Mouse (Mus musculus) intestine, embryonic 14.5 days (tissue): ENCODE data around the gene Ermp1. TPM values are rescaled to one million over a fixed set of nuclear protein-coding genes. Genes with fewer than 3 reads are reported as not detected.

Experiments used
- ATAC-seq: fragments of 200-750 bp; cut with Nextera tagmentation; replicated peaks from 2 replicates; pipeline ENCODE4 v1.8.0; 2017; ENCODE audit warnings: low read depth, moderate number of reproducible peaks, moderate TSS enrichment, moderate library complexity; ENCODE audit not compliant: low FRiP score, low TSS enrichment
- DNase-seq: peaks from one replicate; pipeline ENCODE4 v3.0.0-alpha.2; 2018; ENCODE audit warnings: low spot score
- H3K27ac ChIP-seq: fragments of 300-500 bp; sonication (generic); 2 replicates; pipeline ENCODE4 v1.5.1; 2014; ENCODE audit warnings: low read depth, mild to moderate bottlenecking, control low read depth
- H3K27me3 ChIP-seq: fragments of 300-500 bp; sonication (generic); replicated peaks from 2 replicates; pipeline ENCODE4 v1.6.1; 2014; ENCODE audit warnings: low read length, control low read depth; ENCODE audit not compliant: control insufficient read depth, insufficient read depth
- H3K36me3 ChIP-seq: fragments of 300-500 bp; sonication (generic); 2 replicates; pipeline ENCODE4 v1.6.1; 2014; ENCODE audit warnings: low read length, control low read depth; ENCODE audit not compliant: control insufficient read depth, insufficient read depth
- H3K4me1 ChIP-seq: fragments of 300-500 bp; sonication (generic); replicated peaks from 2 replicates; pipeline ENCODE4 v1.6.1; 2014; ENCODE audit warnings: low read length, control low read depth, mixed read lengths; ENCODE audit not compliant: control insufficient read depth, insufficient read depth
- H3K4me2 ChIP-seq: fragments of 300-500 bp; sonication (generic); 2 replicates; pipeline ENCODE4 v1.6.1; 2014; ENCODE audit warnings: low read length
- H3K4me3 ChIP-seq: fragments of 300-500 bp; sonication (generic); 2 replicates; pipeline ENCODE4 v1.5.1; 2014; ENCODE audit warnings: low read depth, low read length, control low read depth, mixed read lengths
- H3K9ac ChIP-seq: fragments of 300-500 bp; sonication (generic); 2 replicates; pipeline ENCODE4 v1.6.1; 2014; ENCODE audit warnings: mild to moderate bottlenecking, low read length
- H3K9me3 ChIP-seq: fragments of 300-500 bp; sonication (generic); 2 replicates; pipeline ENCODE4 v1.6.1; 2016; ENCODE audit warnings: low read length, control low read depth; ENCODE audit not compliant: control insufficient read depth
- WGBS: fragments of 180-500 bp; shearing (Covaris S2); extraction: QIAGEN DNeasy Blood & Tissue Kit; methylation state at CpG from one replicate; pipeline ENCODE4 v1.1.7; 2014; 5-methylcytosine and 5-hydroxymethylcytosine counted together
- polyA plus RNA-seq: library from polyadenylated mRNA; unstranded; fragments of >200 nt; fragmentation: Nextera tagmentation; extraction: Ambion mirVana; gene quantifications from 2 replicates; pipeline ENCODE4 v1.2.1, GENCODE M21; 2014

The Ermp1 gene
- polyA plus RNA-seq, 1 experiment from 2014 or later: 8.9 TPM

GRCm38 (mm10) chr19:29666965-29667594, 18.9 kb upstream of the Ermp1 start:
- H3K4me3 ChIP-seq: no peak overlapping the region
- ATAC-seq (no peak), DNase-seq (no peak)
- no peaks in the 10 kb centered on the region for H3K4me1 ChIP-seq
- H3K4me2 ChIP-seq: no peak overlapping the region
- H3K27ac ChIP-seq: no peak overlapping the region
- no peaks in the 10 kb centered on the region for H3K36me3 ChIP-seq
- H3K9ac ChIP-seq: no peak overlapping the region
- H3K9me3 ChIP-seq: no peaks in the 10 kb centered on the region
- H3K27me3 ChIP-seq: no peaks in the 10 kb centered on the region
- 62% methylated on average over 5 of the region's 5 CpGs for WGBS

GRCm38 (mm10) chr19:29666164-29666563, 17.9 kb upstream of the Ermp1 start:
- 75% methylated on average over 4 of the region's 4 CpGs for WGBS
- no peak for DNase-seq
- Histone ChIP-seq H3K27ac (no peak overlapping the region), H3K4me1 (no peaks in the 10 kb centered on the region), H3K9me3 (no peaks in the 10 kb centered on the region), H3K27me3 (no peaks in the 10 kb centered on the region), H3K9ac (no peak overlapping the region), H3K4me3 (no peak overlapping the region), H3K4me2 (no peak overlapping the region), H3K36me3 (no peaks in the 10 kb centered on the region)
- no peak for ATAC-seq

GRCm38 (mm10) chr19:29664934-29665333, 16.7 kb upstream of the Ermp1 start:
- Histone ChIP-seq H3K36me3 (no peaks in the 10 kb centered on the region), H3K27me3 (no peaks in the 10 kb centered on the region), H3K9ac (no peak overlapping the region), H3K4me1 (no peaks in the 10 kb centered on the region), H3K9me3 (no peaks in the 10 kb centered on the region), H3K27ac (no peak overlapping the region), H3K4me3 (no peak overlapping the region), H3K4me2 (no peak overlapping the region)
- WGBS: 81% methylated on average over 5 of the region's 5 CpGs
- ATAC-seq (no peak), DNase-seq (no peak)

- 60% methylated on average over 8 of the region's 8 CpGs for WGBS
- H3K4me1 ChIP-seq: no peaks in the 10 kb centered on the region
- H3K27ac ChIP-seq: no peak overlapping the region
- H3K9ac ChIP-seq: no peak overlapping the region
- no peak for DNase-seq
- no peaks in the 10 kb centered on the region for H3K9me3 ChIP-seq
- no peaks in the 10 kb centered on the region for H3K36me3 ChIP-seq
- H3K4me2 ChIP-seq: no peak overlapping the region
- ATAC-seq: no peak
- no peak overlapping the region for H3K4me3 ChIP-seq
- H3K27me3 ChIP-seq: no peaks in the 10 kb centered on the region
Measured at GRCm38 (mm10) chr19:29663780-29664179, 15.6 kb upstream of the Ermp1 start.

- H3K4me3 ChIP-seq: no peak overlapping the region
- ATAC-seq (no peak), DNase-seq (no peak)
- H3K9ac ChIP-seq: no peak overlapping the region
- H3K4me1 ChIP-seq: no peaks in the 10 kb centered on the region
- H3K36me3 ChIP-seq: no peaks in the 10 kb centered on the region
- H3K9me3 ChIP-seq: no peaks in the 10 kb centered on the region
- H3K27me3 ChIP-seq: no peaks in the 10 kb centered on the region
- 67% methylated on average over 6 of the region's 6 CpGs for WGBS
- H3K27ac ChIP-seq: no peak overlapping the region
- no peak overlapping the region for H3K4me2 ChIP-seq
Measured at GRCm38 (mm10) chr19:29661974-29662580, 13.9 kb upstream of the Ermp1 start.

GRCm38 (mm10) chr19:29660835-29661764, 12.9 kb upstream of the Ermp1 start:
- H3K4me3 ChIP-seq: no peak overlapping the region
- no peaks in the 10 kb centered on the region for H3K27me3 ChIP-seq
- no peak overlapping the region for H3K4me2 ChIP-seq
- no peaks in the 10 kb centered on the region for H3K36me3 ChIP-seq
- H3K9ac ChIP-seq: no peak overlapping the region
- H3K4me1 ChIP-seq: no peaks in the 10 kb centered on the region
- DNase-seq (no peak), ATAC-seq (no peak)
- H3K9me3 ChIP-seq: no peaks in the 10 kb centered on the region
- no peak overlapping the region for H3K27ac ChIP-seq
- WGBS: 68% methylated on average over 10 of the region's 10 CpGs

- H3K4me1 ChIP-seq: no peaks in the 10 kb centered on the region
- no peaks in the 10 kb centered on the region for H3K9me3 ChIP-seq
- ATAC-seq (no peak), DNase-seq (no peak)
- WGBS: 63% methylated on average over 6 of the region's 6 CpGs
- no peak overlapping the region for H3K9ac ChIP-seq
- no peak overlapping the region for H3K27ac ChIP-seq
- H3K27me3 ChIP-seq: no peaks in the 10 kb centered on the region
- H3K36me3 ChIP-seq: no peaks in the 10 kb centered on the region
- no peak overlapping the region for H3K4me2 ChIP-seq
- no peak overlapping the region for H3K4me3 ChIP-seq
Measured at GRCm38 (mm10) chr19:29659705-29660104, 11.5 kb upstream of the Ermp1 start.

GRCm38 (mm10) chr19:29658836-29659235, 10.6 kb upstream of the Ermp1 start:
- no peaks in the 10 kb centered on the region for H3K27me3 ChIP-seq
- H3K4me2 ChIP-seq: no peak overlapping the region
- H3K4me3 ChIP-seq: no peak overlapping the region
- no peak overlapping the region for H3K27ac ChIP-seq
- no peak overlapping the region for H3K9ac ChIP-seq
- no peaks in the 10 kb centered on the region for H3K4me1 ChIP-seq
- ATAC-seq (no peak), DNase-seq (no peak)
- 92% methylated on average over 4 of the region's 4 CpGs for WGBS
- H3K9me3 ChIP-seq: no peaks in the 10 kb centered on the region
- H3K36me3 ChIP-seq: no peaks in the 10 kb centered on the region
